Mouse (Mus musculus) stomach, embryonic 15.5 days (tissue): Measurements from ENCODE around the gene Vps33a. TPM values are rescaled to one million over a fixed set of nuclear protein-coding genes. Genes with fewer than 3 reads are reported as not detected.
A peak's percentile ranks its signal among the peaks of the same experiment; 100 is the strongest.

ENCODE experiments used
- ATAC-seq: fragments of 200-750 bp; cut with Nextera tagmentation; 2 replicates; pipeline ENCODE4 v1.8.0; 2017; ENCODE audit warnings: low read depth, moderate number of reproducible peaks, moderate TSS enrichment; ENCODE audit not compliant: insufficient read depth, low FRiP score
- H3K27ac ChIP-seq: fragments of 300-500 bp; sonication (generic); 2 replicates; pipeline ENCODE4 v1.5.1; 2015; ENCODE audit warnings: mild to moderate bottlenecking, inconsistent platforms
- H3K27me3 ChIP-seq: fragments of 300-500 bp; sonication (generic); replicated peaks from 2 replicates; pipeline ENCODE4 v1.6.1; 2015; ENCODE audit warnings: inconsistent platforms
- H3K36me3 ChIP-seq: fragments of 300-500 bp; sonication (generic); 2 replicates; pipeline ENCODE4 v1.6.1; 2015; ENCODE audit warnings: inconsistent platforms
- H3K4me1 ChIP-seq: fragments of 300-500 bp; sonication (generic); 2 replicates; pipeline ENCODE4 v1.6.1; 2015; ENCODE audit warnings: inconsistent platforms
- H3K4me2 ChIP-seq: fragments of 300-500 bp; sonication (generic); 2 replicates; pipeline ENCODE4 v1.6.1; 2015; ENCODE audit warnings: mild to moderate bottlenecking, inconsistent platforms
- H3K4me3 ChIP-seq: fragments of 300-500 bp; sonication (generic); replicated peaks from 2 replicates; pipeline ENCODE4 v1.5.1; 2015; ENCODE audit warnings: inconsistent platforms
- H3K9ac ChIP-seq: fragments of 300-500 bp; sonication (generic); 2 replicates; pipeline ENCODE4 v1.6.1; 2015; ENCODE audit warnings: inconsistent platforms
- H3K9me3 ChIP-seq: fragments of 300-500 bp; sonication (generic); 2 replicates; pipeline ENCODE4 v1.6.1; 2016; ENCODE audit warnings: inconsistent platforms
- WGBS: fragments of 180-500 bp; shearing (Covaris S2); methylation state at CpG from one replicate; pipeline ENCODE4 v1.1.7; 2015; 5-methylcytosine and 5-hydroxymethylcytosine counted together
- polyA plus RNA-seq: library from polyadenylated mRNA; unstranded; fragments of >200 nt; fragmentation: Nextera tagmentation; extraction: Ambion mirVana; gene quantifications from 2 replicates; pipeline ENCODE4 v1.2.1, GENCODE M21; 2015

The Vps33a gene
- polyA plus RNA-seq, 1 experiment from 2014 or later, result 23.3 TPM

DNA sequence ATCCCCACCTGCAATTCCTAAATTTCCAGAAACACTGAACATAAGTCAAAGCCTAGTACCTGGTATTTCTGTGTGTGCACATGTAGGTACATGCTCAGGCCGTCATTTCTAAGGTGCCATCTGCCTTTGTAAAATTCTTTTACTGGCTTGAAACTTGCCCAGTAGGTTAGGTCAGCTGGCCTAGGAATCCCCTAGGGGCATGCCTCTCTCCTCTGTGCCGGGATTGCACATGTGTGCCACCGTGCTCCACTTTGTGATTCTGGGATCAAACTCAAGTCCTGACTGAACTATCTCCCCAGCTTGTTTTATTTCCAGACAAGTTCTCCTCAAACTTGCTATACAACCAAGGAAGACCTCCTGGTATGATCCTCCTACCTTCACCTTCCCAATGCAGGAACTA lies 3.9 kb upstream of the Vps33a start:
- H3K4me2 ChIP-seq, result no peak overlapping the region
- WGBS, result 92% methylated on average over 3 of the region's 3 CpGs

GRCm38 (mm10) chr5:123573362-123573761 lies 524 bp upstream of the Vps33a start:
- Histone ChIP-seq H3K4me1 (0 out of 2 replicates have a peak, but pooled peaks cover 4% of the 10 kb centered on the region), H3K36me3 (no peaks in the 10 kb centered on the region; the same call in 1 of the 2 replicates), H3K4me3 (peak overlapping the region; percentile 83), H3K27me3 (no peaks in the 10 kb centered on the region), H3K27ac (no peak overlapping the region), H3K9me3 (no peaks in the 10 kb centered on the region), H3K9ac (no peak overlapping the region), H3K4me2 (peak overlapping the region; percentile 85)
- 63% methylated on average over 8 of the region's 8 CpGs for WGBS
- ATAC-seq, result no peak; the same call in 1 of the 2 replicates

More for the DNA sequence above, 3.9 kb upstream of the Vps33a start:
- Histone ChIP-seq H3K4me1 (0 out of 2 replicates have a peak, but pooled peaks cover 4% of the 10 kb centered on the region), H3K27ac (no peak overlapping the region), H3K4me3 (no peak overlapping the region), H3K9ac (no peak overlapping the region), H3K36me3 (peaks cover 18% of the 10 kb centered on the region), H3K9me3 (no peaks in the 10 kb centered on the region), H3K27me3 (no peaks in the 10 kb centered on the region)
- ATAC-seq, result no peak

DNA sequence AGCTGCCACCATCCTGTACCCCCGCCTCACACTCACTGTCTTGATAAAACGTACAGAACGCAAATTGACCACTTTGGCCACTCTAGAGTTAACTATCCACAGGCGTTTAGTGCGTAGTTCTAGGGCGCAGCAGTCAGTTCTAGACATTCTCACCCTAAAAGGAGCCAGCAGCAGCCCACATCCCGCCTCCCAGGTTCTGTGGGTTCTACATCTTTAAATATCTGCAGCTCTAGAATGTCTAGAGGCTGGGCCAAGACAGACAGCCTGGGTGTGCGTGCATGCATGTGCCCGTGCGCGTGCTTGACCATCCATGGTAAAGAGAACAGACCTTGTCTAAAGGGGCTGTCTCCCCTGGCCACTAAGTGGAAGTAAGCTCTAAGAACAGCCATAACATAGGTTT lies 11.7 kb downstream of the Vps33a start:
- no peak overlapping the region for H3K9ac ChIP-seq
- no peak overlapping the region for H3K27ac ChIP-seq
- H3K27me3 ChIP-seq, result no peaks in the 10 kb centered on the region
- 92% methylated on average over 11 of the region's 11 CpGs for WGBS
- no peaks in the 10 kb centered on the region for H3K4me1 ChIP-seq
- H3K9me3 ChIP-seq, result no peaks in the 10 kb centered on the region
- no peak overlapping the region for H3K4me2 ChIP-seq
- H3K4me3 ChIP-seq, result no peak overlapping the region
- ATAC-seq, result no peak
- H3K36me3 ChIP-seq, result peaks cover 40% of the 10 kb centered on the region; the same call in 1 of the 2 replicates

GRCm38 (mm10) chr5:123559588-123559987 lies 13.2 kb downstream of the Vps33a start:
- no peaks in the 10 kb centered on the region for H3K4me1 ChIP-seq
- no peak overlapping the region for H3K27ac ChIP-seq
- 89% methylated on average over 8 of the region's 8 CpGs for WGBS
- H3K9me3 ChIP-seq, result no peaks in the 10 kb centered on the region
- no peak for ATAC-seq
- no peak overlapping the region for H3K4me2 ChIP-seq
- peaks cover 35% of the 10 kb centered on the region; the same call in 1 of the 2 replicates for H3K36me3 ChIP-seq
- no peak overlapping the region for H3K4me3 ChIP-seq
- no peaks in the 10 kb centered on the region for H3K27me3 ChIP-seq
- H3K9ac ChIP-seq, result no peak overlapping the region

- Histone ChIP-seq H3K4me2 (no peak overlapping the region), H3K9ac (no peak overlapping the region), H3K4me3 (no peak overlapping the region), H3K4me1 (no peaks in the 10 kb centered on the region), H3K27ac (no peak overlapping the region), H3K27me3 (no peaks in the 10 kb centered on the region), H3K36me3 (peaks cover 9% of the 10 kb centered on the region; the same call in 1 of the 2 replicates), H3K9me3 (no peaks in the 10 kb centered on the region)
- 71% methylated on average over 2 of the region's 2 CpGs for WGBS
- no peak for ATAC-seq
Observed at GRCm38 (mm10) chr5:123556451-123556850, 16.4 kb downstream of the Vps33a start.

GRCm38 (mm10) chr5:123555693-123556092 lies 17.1 kb downstream of the Vps33a start:
- 81% methylated on average over 7 of the region's 7 CpGs for WGBS
- H3K36me3 ChIP-seq, result peaks cover 5% of the 10 kb centered on the region; the same call in 1 of the 2 replicates

GRCm38 (mm10) chr5:123533801-123534200 lies 39.0 kb downstream of the Vps33a start:
- 94% methylated on average over 10 of the region's 10 CpGs for WGBS
- Histone ChIP-seq H3K27me3 (no peaks in the 10 kb centered on the region), H3K4me3 (no peak overlapping the region), H3K36me3 (peaks cover 28% of the 10 kb centered on the region), H3K9me3 (no peaks in the 10 kb centered on the region), H3K9ac (no peak overlapping the region), H3K27ac (no peak overlapping the region), H3K4me1 (no peaks in the 10 kb centered on the region), H3K4me2 (no peak overlapping the region)
- no peak for ATAC-seq

More at GRCm38 (mm10) chr5:123555693-123556092, 17.1 kb downstream of the Vps33a start:
- ATAC-seq, result peak; percentile 53; the same call in 1 of the 2 replicates
- no peak overlapping the region for H3K4me3 ChIP-seq
- no peak overlapping the region for H3K27ac ChIP-seq
- H3K4me2 ChIP-seq, result no peak overlapping the region
- H3K4me1 ChIP-seq, result no peaks in the 10 kb centered on the region
- H3K9ac ChIP-seq, result no peak overlapping the region
- H3K9me3 ChIP-seq, result no peaks in the 10 kb centered on the region
- H3K27me3 ChIP-seq, result no peaks in the 10 kb centered on the region

GRCm38 (mm10) chr5:123530056-123530455 lies 42.8 kb downstream of the Vps33a start:
- Histone ChIP-seq H3K27me3 (no peaks in the 10 kb centered on the region), H3K27ac (no peak overlapping the region), H3K4me1 (no peaks in the 10 kb centered on the region), H3K9ac (no peak overlapping the region), H3K9me3 (no peaks in the 10 kb centered on the region), H3K4me2 (no peak overlapping the region), H3K4me3 (no peak overlapping the region), H3K36me3 (peaks cover 24% of the 10 kb centered on the region)
- ATAC-seq, result no peak
- WGBS, result 86% methylated on average over 8 of the region's 8 CpGs

- no peak overlapping the region for H3K4me3 ChIP-seq
- WGBS, result 73% methylated on average over 7 of the region's 7 CpGs
- H3K4me1 ChIP-seq, result no peaks in the 10 kb centered on the region; the same call in 1 of the 2 replicates
- H3K36me3 ChIP-seq, result peaks cover 23% of the 10 kb centered on the region
- no peak overlapping the region for H3K27ac ChIP-seq
- H3K27me3 ChIP-seq, result no peaks in the 10 kb centered on the region
- H3K9me3 ChIP-seq, result no peaks in the 10 kb centered on the region
- H3K9ac ChIP-seq, result no peak overlapping the region
- no peak for ATAC-seq
- H3K4me2 ChIP-seq, result no peak overlapping the region
Observed at GRCm38 (mm10) chr5:123528641-123529040, 44.2 kb downstream of the Vps33a start.

DNA sequence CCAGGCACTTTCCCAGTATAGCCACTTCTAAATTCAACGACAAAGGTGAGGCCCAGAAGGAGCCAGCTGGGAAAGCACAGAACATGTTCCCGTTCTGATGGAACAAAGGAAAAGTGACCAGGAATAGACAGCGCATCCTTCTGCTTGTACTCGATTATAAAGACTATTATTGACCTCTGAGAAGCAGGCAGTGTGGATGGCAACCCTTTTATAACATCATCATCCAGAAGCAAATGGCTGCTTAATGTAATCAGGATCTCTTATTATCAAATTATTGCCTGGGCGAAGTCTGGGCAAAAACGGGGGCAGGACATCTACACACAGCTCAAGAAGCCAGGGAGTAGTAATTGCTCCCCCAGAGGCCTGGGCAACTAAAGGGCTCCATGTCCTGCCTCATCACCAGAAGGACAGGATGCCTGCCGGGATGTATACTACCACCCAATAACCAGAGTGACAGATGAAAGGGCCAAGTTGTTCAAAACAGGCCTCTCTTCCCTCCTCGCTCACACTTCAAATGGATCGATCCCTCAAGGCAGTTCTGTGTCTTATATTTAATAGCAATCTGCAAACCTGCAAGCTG lies 46.8 kb downstream of the Vps33a start:
- Histone ChIP-seq H3K27me3 (no peaks in the 10 kb centered on the region), H3K9ac (no peak overlapping the region), H3K4me3 (no peak overlapping the region), H3K4me1 (peaks cover 11% of the 10 kb centered on the region; the same call in 1 of the 2 replicates), H3K36me3 (peaks cover 7% of the 10 kb centered on the region; the same call in 1 of the 2 replicates), H3K9me3 (no peaks in the 10 kb centered on the region), H3K4me2 (no peak overlapping the region), H3K27ac (no peak overlapping the region)
- 87% methylated on average over 9 of the region's 9 CpGs for WGBS
- no peak for ATAC-seq

DNA sequence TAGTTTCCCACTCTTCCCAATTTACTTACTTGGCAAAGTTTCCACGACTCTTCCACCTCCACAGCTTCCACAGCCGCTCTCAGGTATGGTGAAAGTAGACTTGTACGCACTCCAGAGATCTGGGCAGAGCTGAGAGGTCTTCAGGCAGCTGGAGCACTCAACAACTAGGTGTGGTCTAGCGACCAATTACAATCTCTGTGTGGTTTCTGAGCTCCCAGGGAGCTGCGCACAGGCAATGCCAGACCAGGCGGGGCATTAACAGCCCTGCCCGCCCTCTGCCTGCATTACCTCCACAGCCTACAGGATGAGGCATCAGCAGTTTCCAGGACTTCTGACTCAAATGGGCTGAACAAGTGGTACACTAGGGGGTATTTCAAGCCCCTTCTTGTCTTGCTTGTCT lies 47.6 kb downstream of the Vps33a start, which contains the start of gene Gm49027:
Gene Gm49027 (minus strand): TSS at position 208 of the 400 bp plus-strand sequence.
- peaks cover 11% of the 10 kb centered on the region; the same call in 1 of the 2 replicates for H3K4me1 ChIP-seq
- ATAC-seq, result no peak
- H3K9ac ChIP-seq, result no peak within 1 kb of the TSS
- H3K9me3 ChIP-seq, result no peaks in the 10 kb centered on the region
- no peak within 1 kb of the TSS for H3K27ac ChIP-seq
- WGBS, result 80% methylated on average over 7 of the region's 7 CpGs
- peak within 1 kb of the TSS; percentile 85 for H3K4me3 ChIP-seq
- H3K36me3 ChIP-seq, result no peaks in the 10 kb centered on the region
- no peaks in the 10 kb centered on the region for H3K27me3 ChIP-seq
- peak within 1 kb of the TSS; percentile 58 for H3K4me2 ChIP-seq

GRCm38 (mm10) chr5:123524393-123524750 lies 48.5 kb downstream of the Vps33a start:
- Histone ChIP-seq H3K9ac (no peak overlapping the region), H3K9me3 (no peaks in the 10 kb centered on the region), H3K27ac (no peak overlapping the region), H3K4me3 (peak overlapping the region; percentile 85), H3K36me3 (no peaks in the 10 kb centered on the region), H3K4me1 (peaks cover 11% of the 10 kb centered on the region; the same call in 1 of the 2 replicates), H3K4me2 (peak overlapping the region; percentile 58), H3K27me3 (no peaks in the 10 kb centered on the region)
- under 1% methylated on average over 26 of the region's 27 CpGs for WGBS
- ATAC-seq, result peak; percentile 94
